Mouse (Mus musculus): ENCODE results near the gene Irx6.
A peak's percentile ranks its signal among the peaks of the same experiment; 100 is the strongest.

- no peak for TF ChIP-seq POLR2A (IDR thresholded peaks at IDR 0.05; ENCODE audit: borderline replicate concordance, insufficient read depth, low read length)
- peak; percentile 24; the same call in 1 of the 2 replicates for TF ChIP-seq CTCF (IDR thresholded peaks at IDR 0.05; ENCODE audit: borderline replicate concordance, insufficient read depth, low read depth, low read length)
Observed at GRCm38 (mm10) chr8:92673555-92674243, 389 bp upstream of the Irx6 start.
